Mouse (Mus musculus) urinary bladder, postnatal 10 days (tissue): Measurements from ENCODE around the gene Foxg1.

Source experiments
- DNase-seq: peaks from one replicate; pipeline ENCODE4 v3.0.0; 2022; ENCODE audit warnings: low spot score

The Foxg1 gene

GRCm38 (mm10) chr12:49382565-49383520 lies at the start of gene Foxg1:
TSS of gene Foxg1 (plus strand) at chr12:49382660.
- DNase-seq, result no peak

GRCm38 (mm10) chr12:49349697-49350096 lies 32.8 kb upstream of the Foxg1 start:
- DNase-seq, result no peak

GRCm38 (mm10) chr12:49368931-49369330 lies 13.5 kb upstream of the Foxg1 start:
- no peak for DNase-seq

GRCm38 (mm10) chr12:49372170-49372569 lies 10.3 kb upstream of the Foxg1 start:
- no peak for DNase-seq

- no peak for DNase-seq
These were observed 9.3 kb upstream of the Foxg1 start for GRCm38 (mm10) chr12:49373176-49373575.

GRCm38 (mm10) chr12:49373821-49374605 lies 8.4 kb upstream of the Foxg1 start:
- DNase-seq, result no peak

- no peak for DNase-seq
These were observed 7.9 kb upstream of the Foxg1 start for GRCm38 (mm10) chr12:49374606-49374995.

GRCm38 (mm10) chr12:49375427-49376317 lies 6.8 kb upstream of the Foxg1 start:
- no peak for DNase-seq

- no peak for DNase-seq
These were observed 6.0 kb upstream of the Foxg1 start for GRCm38 (mm10) chr12:49376318-49376992.

GRCm38 (mm10) chr12:49377281-49377970 lies 5.0 kb upstream of the Foxg1 start:
- no peak for DNase-seq

GRCm38 (mm10) chr12:49378920-49379319 lies 3.5 kb upstream of the Foxg1 start:
- DNase-seq, result no peak

- DNase-seq, result no peak
These were observed 3.0 kb upstream of the Foxg1 start for GRCm38 (mm10) chr12:49379446-49379845.

GRCm38 (mm10) chr12:49380442-49380841 lies 2.0 kb upstream of the Foxg1 start:
- no peak for DNase-seq

- DNase-seq, result no peak
These were observed 1.4 kb upstream of the Foxg1 start for GRCm38 (mm10) chr12:49381031-49381525.

GRCm38 (mm10) chr12:49381721-49382365 lies 617 bp upstream of the Foxg1 start:
- no peak for DNase-seq

- DNase-seq, result no peak
These were observed 1.2 kb downstream of the Foxg1 start for GRCm38 (mm10) chr12:49383521-49384133.

- DNase-seq, result no peak
These were observed 1.9 kb downstream of the Foxg1 start for GRCm38 (mm10) chr12:49384295-49384875.

- no peak for DNase-seq
These were observed 2.6 kb downstream of the Foxg1 start, which contains the start of gene Gm43517 for GRCm38 (mm10) chr12:49384876-49385630. TSS of gene Gm43517 (plus strand) at chr12:49385174.
